ENCODE assay signal across 9 mouse cellular contexts in the genomic region with DNA sequence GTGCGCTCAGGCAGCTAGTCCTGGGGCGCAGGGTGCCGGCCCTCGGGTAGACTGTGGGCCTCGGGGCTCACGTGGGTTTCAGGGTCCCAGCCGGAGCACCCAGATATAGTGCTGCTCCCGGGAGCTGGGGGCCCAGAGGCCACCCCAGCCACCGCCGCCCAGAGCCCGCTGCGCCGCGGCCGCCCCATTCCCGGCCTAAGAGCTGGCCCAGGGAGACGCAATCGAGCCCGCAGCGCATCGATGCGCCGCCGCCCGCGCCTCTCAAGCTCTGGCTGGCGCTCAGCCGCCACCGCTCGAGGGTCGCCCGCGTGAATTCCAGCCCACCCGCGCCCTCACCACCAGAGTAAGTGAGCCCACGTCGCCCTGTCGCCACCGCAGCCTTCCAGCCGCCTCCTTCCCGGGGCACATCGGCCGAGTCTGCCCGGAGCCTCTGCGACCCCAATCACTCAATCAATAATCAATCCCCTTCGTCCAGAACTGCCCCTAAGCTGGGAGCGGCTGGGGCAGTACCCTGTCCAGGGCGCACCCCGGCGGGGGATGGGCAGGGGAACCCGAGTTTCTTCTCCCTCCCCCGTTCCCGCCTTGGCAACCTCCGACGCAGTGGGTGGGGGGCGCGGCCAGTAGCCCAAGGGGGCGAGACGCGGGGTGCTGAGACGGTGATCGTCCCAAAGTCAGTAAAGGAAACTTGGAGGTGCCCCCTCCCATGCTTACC. TPM values are rescaled to one million over a fixed set of nuclear protein-coding genes. Genes with fewer than 3 reads are reported as not detected.
A peak's percentile ranks its signal among the peaks of the same experiment; 100 is the strongest.
DNase-seq lines count a peak whose midpoint lies in the region; ATAC-seq and TF ChIP-seq lines count a peak whose summit lies in the region.
"Had no signal": no experiment of that assay in that cellular context is flagged by ENCODE, and none has a peak within 500 bp of the region (broad histone marks: within the 10 kb centered on the region; RNA-seq: fewer than 3 reads in every experiment).

No protein-coding gene starts in this region.

- H3K4me1 ChIP-seq in hindbrain, postnatal 0 days (ENCODE audit: insufficient read depth, low read length), result peaks cover 5% of the 10 kb centered on the region; the same call in 1 of the 2 replicates
- H3K4me1 ChIP-seq in midbrain, embryonic 15.5 days, result peaks cover 30% of the 10 kb centered on the region

- H3K9ac ChIP-seq in hindbrain, postnatal 0 days (replicated peaks; ENCODE audit: low read length), result peak overlapping the region; percentile 74
- H3K9ac ChIP-seq in midbrain, embryonic 15.5 days, result peak overlapping the region; percentile 78

- H3K9me3 ChIP-seq in hindbrain, postnatal 0 days (ENCODE audit: low read length), result no peaks in the 10 kb centered on the region
- no peaks in the 10 kb centered on the region for H3K9me3 ChIP-seq in midbrain, embryonic 15.5 days

- under 1% methylated on average over 47 of the region's 62 CpGs for WGBS in hindbrain, postnatal 0 days
- under 1% methylated on average over 58 of the region's 62 CpGs for WGBS in midbrain, embryonic 15.5 days

- intact Hi-C loops in gastrocnemius, postnatal 36 days (cut with DNase I), result no loop called here

- peak overlapping the region; percentile 83 for H3K4me3 ChIP-seq in hindbrain, postnatal 0 days (ENCODE audit: low read length)
- H3K4me3 ChIP-seq in midbrain, embryonic 15.5 days, result peak overlapping the region; percentile 92

- peak overlapping the region; percentile 98 for H3K4me2 ChIP-seq in hindbrain, postnatal 0 days (ENCODE audit: low read depth, low read length)
- peak overlapping the region; percentile 99 for H3K4me2 ChIP-seq in midbrain, embryonic 15.5 days

- H3K36me3 ChIP-seq in hindbrain, postnatal 0 days (ENCODE audit: insufficient read depth, low read length), result no peaks in the 10 kb centered on the region
- no peaks in the 10 kb centered on the region for H3K36me3 ChIP-seq in midbrain, embryonic 15.5 days (replicated peaks)

- peaks cover 37% of the 10 kb centered on the region; the same call in 1 of the 2 replicates for H3K27me3 ChIP-seq in hindbrain, postnatal 0 days (ENCODE audit: insufficient read depth, low read length)
- H3K27me3 ChIP-seq in midbrain, embryonic 15.5 days (replicated peaks), result peaks cover 40% of the 10 kb centered on the region

- DNase-seq in ovary, adult 18-20 months (ENCODE audit: low spot score), result peak; percentile 13
- DNase-seq in ovary, postnatal 10 days (ENCODE audit: low spot score), result no peak
- peak; percentile 67 to 69 for DNase-seq in cerebellum, postnatal 36 days
- peak; percentile 53 to 69 for DNase-seq in gastrocnemius, postnatal 36 days
- DNase-seq in hindbrain, postnatal 0 days (ENCODE audit: low spot score), result peak; percentile 85
- peak; percentile 54 for DNase-seq in liver
- peak; percentile 67 for DNase-seq in testis, postnatal 14 days (ENCODE audit: low spot score)

- H3K27ac ChIP-seq in hindbrain, postnatal 0 days, result peak overlapping the region; percentile 71
- H3K27ac ChIP-seq in midbrain, embryonic 15.5 days, result peak overlapping the region; percentile 86
- H3K27ac ChIP-seq: macrophage had no signal

- no peak for TF ChIP-seq CTCF in hindbrain, postnatal 0 days (IDR thresholded peaks at IDR 0.05; ENCODE audit: low read depth)

- peak; percentile 28; the same call in 1 of the 2 replicates for ATAC-seq in hindbrain, postnatal 0 days
- ATAC-seq in midbrain, embryonic 15.5 days (replicated peaks), result peak; percentile 48

RNA-seq across cellular contexts. Expression of a gene that starts 1.4 kb away (rescaled TPM):
- 1 to 10 TPM; 2.8 to 3.2 TPM for total RNA-seq in gastrocnemius, postnatal 36 days (2021)
- total RNA-seq in hindbrain, postnatal 0 days (2014; rRNA removed), result 25.3 and 28.4 TPM in 2 replicates
- polyA plus RNA-seq in hindbrain, postnatal 0 days (2015; fragmentation: Nextera tagmentation; extraction: Ambion mirVana), result 14.6 and 18.1 TPM in 2 replicates
- polyA plus RNA-seq in midbrain, embryonic 15.5 days (2015; fragmentation: Nextera tagmentation; extraction: Ambion mirVana), result 9.8 and 11.1 TPM in 2 replicates
- polyA plus RNA-seq: macrophage had no signal
